Mouse (Mus musculus) neural tube, embryonic 11.5 days (tissue): ENCODE results near the gene Lemd2. TPM values are rescaled to one million over a fixed set of nuclear protein-coding genes. Genes with fewer than 3 reads are reported as not detected.

ENCODE experiments used
- ATAC-seq: fragments of 200-750 bp; cut with Nextera tagmentation; 2 replicates; pipeline ENCODE4 v1.8.0; 2017; ENCODE audit warnings: moderate number of reproducible peaks, mild to moderate bottlenecking, moderate TSS enrichment, moderate library complexity; ENCODE audit not compliant: insufficient read depth, low FRiP score, low TSS enrichment
- DNase-seq: peaks from one replicate; pipeline ENCODE4 v3.0.0-alpha.2; 2015; ENCODE audit warnings: low spot score
- H3K27ac ChIP-seq: fragments of 300-500 bp; sonication (generic); 2 replicates; pipeline ENCODE4 v1.5.1; 2014; ENCODE audit warnings: low read depth, mild to moderate bottlenecking, low read length
- H3K27me3 ChIP-seq: fragments of 300-500 bp; sonication (generic); 2 replicates; pipeline ENCODE4 v1.6.1; 2014; ENCODE audit warnings: mild to moderate bottlenecking, low read length, mixed read lengths; ENCODE audit not compliant: control insufficient read depth, insufficient read depth
- H3K36me3 ChIP-seq: fragments of 300-500 bp; sonication (generic); 2 replicates; pipeline ENCODE4 v1.6.1; 2014; ENCODE audit warnings: mild to moderate bottlenecking, low read length, moderate library complexity, mixed read lengths; ENCODE audit not compliant: control insufficient read depth, insufficient read depth
- H3K4me1 ChIP-seq: fragments of 300-500 bp; sonication (generic); 2 replicates; pipeline ENCODE4 v1.6.1; 2014; ENCODE audit warnings: low read length, mixed read lengths; ENCODE audit not compliant: control insufficient read depth, insufficient read depth
- H3K4me2 ChIP-seq: fragments of 300-500 bp; sonication (generic); 2 replicates; pipeline ENCODE4 v1.6.1; 2014; ENCODE audit warnings: low read depth, mild to moderate bottlenecking, moderate library complexity
- H3K4me3 ChIP-seq: fragments of 300-500 bp; sonication (generic); 2 replicates; pipeline ENCODE4 v1.5.1; 2014; ENCODE audit warnings: low read depth, low read length
- H3K9ac ChIP-seq: fragments of 300-500 bp; sonication (generic); 2 replicates; pipeline ENCODE4 v1.6.1; 2014; ENCODE audit warnings: mild to moderate bottlenecking, low read length
- H3K9me3 ChIP-seq: fragments of 300-500 bp; sonication (generic); 2 replicates; pipeline ENCODE4 v1.6.1; 2016; ENCODE audit warnings: low read length; ENCODE audit not compliant: control insufficient read depth
- WGBS: fragments of 180-500 bp; shearing (Covaris S2); extraction: QIAGEN DNeasy Blood & Tissue Kit; methylation state at CpG from one replicate; pipeline ENCODE4 v1.1.7; 2014; 5-methylcytosine and 5-hydroxymethylcytosine counted together
- polyA plus RNA-seq: library from polyadenylated mRNA; unstranded; fragments of >200 nt; fragmentation: Nextera tagmentation; extraction: Ambion mirVana; gene quantifications from 2 replicates; pipeline ENCODE4 v1.2.1, GENCODE M21; 2014

Gene Lemd2
- polyA plus RNA-seq, 1 experiment from 2014 or later = 15.9 TPM

- DNase-seq (no peak), ATAC-seq (no peak)
- H3K9me3 ChIP-seq = no peaks in the 10 kb centered on the region
- WGBS = 87% methylated on average over 3 of the region's 3 CpGs
- H3K9ac ChIP-seq = no peak overlapping the region
- H3K4me3 ChIP-seq = no peak overlapping the region
- peaks cover under 1% of the 10 kb centered on the region for H3K36me3 ChIP-seq
- H3K27me3 ChIP-seq = no peaks in the 10 kb centered on the region
- no peak overlapping the region for H3K27ac ChIP-seq
- no peak overlapping the region for H3K4me2 ChIP-seq
- H3K4me1 ChIP-seq = peaks cover 4% of the 10 kb centered on the region
Measured at GRCm38 (mm10) chr17:27186068-27186467, 18.2 kb downstream of the Lemd2 start.

- 86% methylated on average over 12 of the region's 12 CpGs for WGBS
- Histone ChIP-seq H3K4me2 (no peak overlapping the region), H3K9me3 (no peaks in the 10 kb centered on the region), H3K27me3 (no peaks in the 10 kb centered on the region), H3K27ac (no peak overlapping the region), H3K4me1 (peaks cover 4% of the 10 kb centered on the region; the same call in 1 of the 2 replicates), H3K36me3 (no peaks in the 10 kb centered on the region), H3K4me3 (no peak overlapping the region), H3K9ac (no peak overlapping the region)
- DNase-seq = no peak
- ATAC-seq = no peak
Measured at GRCm38 (mm10) chr17:27183667-27184292, 20.5 kb downstream of the Lemd2 start.

- ATAC-seq (no peak), DNase-seq (no peak)
- Histone ChIP-seq H3K27me3 (no peaks in the 10 kb centered on the region), H3K27ac (no peak overlapping the region), H3K4me1 (no peaks in the 10 kb centered on the region), H3K4me3 (no peak overlapping the region), H3K36me3 (no peaks in the 10 kb centered on the region), H3K9ac (no peak overlapping the region), H3K4me2 (no peak overlapping the region), H3K9me3 (no peaks in the 10 kb centered on the region)
- WGBS = 75% methylated on average over 5 of the region's 5 CpGs
Measured at GRCm38 (mm10) chr17:27182401-27182800, 21.9 kb downstream of the Lemd2 start.

GRCm38 (mm10) chr17:27181666-27182065, 22.6 kb downstream of the Lemd2 start:
- Histone ChIP-seq H3K36me3 (no peaks in the 10 kb centered on the region), H3K9ac (no peak overlapping the region), H3K27me3 (no peaks in the 10 kb centered on the region), H3K4me1 (0 out of 2 replicates have a peak, but pooled peaks cover under 1% of the 10 kb centered on the region), H3K27ac (no peak overlapping the region), H3K4me2 (no peak overlapping the region), H3K4me3 (no peak overlapping the region), H3K9me3 (no peaks in the 10 kb centered on the region)
- DNase-seq (peak; percentile 33), ATAC-seq (no peak)
- 27% methylated on average over 3 of the region's 3 CpGs for WGBS

GRCm38 (mm10) chr17:27179681-27180280, 24.5 kb downstream of the Lemd2 start:
- DNase-seq = no peak
- no peak for ATAC-seq
- 57% methylated on average over 12 of the region's 12 CpGs for WGBS
- H3K27ac ChIP-seq = no peak overlapping the region
- H3K36me3 ChIP-seq = no peaks in the 10 kb centered on the region
- no peaks in the 10 kb centered on the region for H3K9me3 ChIP-seq
- no peak overlapping the region for H3K4me2 ChIP-seq
- H3K27me3 ChIP-seq = no peaks in the 10 kb centered on the region
- peaks cover 17% of the 10 kb centered on the region for H3K4me1 ChIP-seq
- H3K4me3 ChIP-seq = no peak overlapping the region
- no peak overlapping the region for H3K9ac ChIP-seq

GRCm38 (mm10) chr17:27178427-27179177, 25.7 kb downstream of the Lemd2 start:
- Histone ChIP-seq H3K9me3 (no peaks in the 10 kb centered on the region), H3K4me3 (no peak overlapping the region), H3K27ac (no peak overlapping the region), H3K36me3 (no peaks in the 10 kb centered on the region), H3K9ac (no peak overlapping the region), H3K4me2 (no peak overlapping the region), H3K4me1 (peaks cover 17% of the 10 kb centered on the region), H3K27me3 (no peaks in the 10 kb centered on the region)
- no peak for ATAC-seq
- DNase-seq = no peak
- 85% methylated on average over 17 of the region's 17 CpGs for WGBS

GRCm38 (mm10) chr17:27178019-27178418, 26.2 kb downstream of the Lemd2 start:
- Histone ChIP-seq H3K4me2 (no peak overlapping the region), H3K4me3 (no peak overlapping the region), H3K9ac (no peak overlapping the region), H3K36me3 (no peaks in the 10 kb centered on the region), H3K27ac (no peak overlapping the region), H3K4me1 (peaks cover 17% of the 10 kb centered on the region), H3K9me3 (no peaks in the 10 kb centered on the region), H3K27me3 (no peaks in the 10 kb centered on the region)
- ATAC-seq (no peak), DNase-seq (no peak)
- WGBS = 92% methylated on average over 9 of the region's 9 CpGs

- no peak overlapping the region for H3K9ac ChIP-seq
- H3K4me1 ChIP-seq = peaks cover 17% of the 10 kb centered on the region
- no peaks in the 10 kb centered on the region for H3K27me3 ChIP-seq
- H3K9me3 ChIP-seq = no peaks in the 10 kb centered on the region
- DNase-seq (no peak), ATAC-seq (no peak)
- no peaks in the 10 kb centered on the region for H3K36me3 ChIP-seq
- no peak overlapping the region for H3K4me3 ChIP-seq
- no peak overlapping the region; the same call in 1 of the 2 replicates for H3K27ac ChIP-seq
- WGBS = 88% methylated on average over 4 of the region's 4 CpGs
- H3K4me2 ChIP-seq = no peak overlapping the region
Measured at GRCm38 (mm10) chr17:27176754-27177153, 27.5 kb downstream of the Lemd2 start.
